Mouse (Mus musculus) hematopoietic stem cell, adult 5-6 weeks (primary cell): ENCODE measurements around the gene Dnal1. TPM values are rescaled to one million over a fixed set of nuclear protein-coding genes. Genes with fewer than 3 reads are reported as not detected.

Source experiments
- ATAC-seq, 2 experiments: fragments of 125-278 bp in 1 of 2; replicated peaks in 1 of 2; 2 replicates each; pipeline ENCODE4 v1.8.0; 2016 to 2017; ENCODE audit warnings: inconsistent platforms in 2 of 2, mild to moderate bottlenecking in 2 of 2, moderate number of reproducible peaks in 2 of 2, low read depth in 1 of 2, moderate TSS enrichment in 1 of 2; ENCODE audit not compliant: low FRiP score in 2 of 2, poor library complexity in 2 of 2, severe bottlenecking in 2 of 2, insufficient read depth in 1 of 2, low TSS enrichment in 1 of 2
- total RNA-seq: library from RNA; stranded (forward); fragments of 172-1452, 232-1000 nt; gene quantifications from 2 replicates; pipeline ENCODE4 v1.2.3, GENCODE M21; 2017

The Dnal1 gene
- total RNA-seq, 1 experiment from 2014 or later, result 2.9 TPM

DNA sequence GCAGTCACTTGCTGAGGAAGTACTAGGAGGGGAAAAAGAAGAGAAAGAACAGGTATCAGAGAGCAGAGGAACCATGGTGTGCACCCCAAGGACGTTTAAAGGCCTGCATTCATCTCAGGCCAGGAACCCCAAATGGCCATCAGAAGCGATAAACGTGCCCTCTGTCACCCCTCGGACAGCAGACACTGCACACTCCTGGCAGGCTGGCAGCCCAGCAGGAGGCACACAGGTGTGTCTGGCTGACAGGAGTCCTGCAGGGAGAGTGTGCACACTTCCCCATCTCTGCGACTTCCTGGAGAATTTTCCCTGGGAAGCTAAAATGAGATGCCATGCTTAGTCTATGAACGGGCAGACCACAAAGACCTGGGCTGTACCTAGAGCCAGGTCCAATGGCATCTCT lies 39.2 kb downstream of the Dnal1 start:
- no peak for ATAC-seq

DNA sequence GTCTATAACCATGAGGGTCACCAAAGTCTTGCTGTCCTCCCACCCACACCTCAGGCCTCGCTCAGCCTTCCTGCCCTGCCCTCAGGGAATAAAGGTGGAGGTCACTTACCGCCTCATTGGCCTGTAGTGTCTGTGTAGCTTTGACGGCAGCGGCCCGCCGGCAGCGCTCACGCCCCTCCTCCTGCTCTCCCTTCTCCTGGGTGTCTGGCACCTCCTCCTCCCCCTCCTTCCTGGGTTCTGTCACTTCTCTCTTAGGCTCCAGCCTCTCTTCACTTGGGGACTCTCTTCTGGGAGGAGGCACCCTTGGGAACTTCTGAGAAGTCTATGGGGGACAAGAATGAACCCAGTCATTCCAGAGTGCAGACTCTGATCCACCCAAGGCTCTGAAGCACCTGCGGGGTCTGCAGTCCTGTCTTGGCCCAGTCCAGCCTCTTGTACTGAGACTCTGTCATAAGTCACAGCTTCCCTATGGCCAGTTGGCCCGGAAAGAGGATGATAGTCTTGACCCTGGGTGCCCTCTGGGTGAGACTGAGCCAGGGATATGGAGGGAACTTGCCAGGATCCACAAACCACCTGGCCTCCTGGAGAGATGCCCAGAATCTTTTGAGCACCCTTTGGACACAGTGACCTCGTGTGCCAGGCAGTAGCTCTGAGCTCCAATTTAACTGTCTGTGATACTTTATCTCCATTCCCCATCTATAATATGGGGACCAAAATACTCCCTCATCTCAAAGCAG lies 40.8 kb downstream of the Dnal1 start:
- no peak for ATAC-seq

DNA sequence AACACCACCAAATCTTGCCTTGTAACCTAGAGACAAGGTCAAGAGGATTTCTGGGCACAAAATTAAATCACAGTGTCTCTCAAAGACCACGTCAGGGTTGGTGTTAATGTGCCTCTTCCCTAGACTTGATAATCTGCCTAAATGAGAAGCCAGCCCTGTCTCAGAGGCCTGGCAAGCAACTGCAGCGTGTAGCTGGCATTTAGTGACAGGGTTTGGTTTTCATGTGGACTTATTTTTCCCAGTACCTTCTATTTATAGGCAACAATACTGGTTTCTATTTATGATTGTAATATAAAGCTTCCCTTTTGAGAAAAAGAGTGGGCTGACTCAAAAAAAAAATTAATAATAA lies 41.3 kb downstream of the Dnal1 start:
- no peak for ATAC-seq

DNA sequence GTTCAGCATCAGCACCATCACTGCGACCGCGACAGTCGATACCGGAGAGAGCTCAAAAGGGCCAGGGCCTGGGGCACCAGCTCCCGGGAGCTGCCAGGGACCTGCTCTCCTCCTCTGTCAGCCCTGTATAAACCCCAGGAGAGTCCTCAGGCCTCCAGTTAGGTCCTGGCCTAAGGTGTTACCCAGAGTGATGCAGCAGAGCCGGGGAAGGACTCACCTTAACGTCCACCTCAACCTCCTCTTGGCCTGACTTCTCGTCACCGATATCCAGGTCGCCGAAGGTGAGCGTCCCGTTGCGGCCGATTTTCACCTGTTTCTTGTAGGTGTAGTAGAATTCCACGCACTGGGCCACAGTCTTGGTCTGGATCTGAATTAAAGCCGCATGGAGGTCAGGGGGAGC lies 42.0 kb downstream of the Dnal1 start:
- ATAC-seq, result no peak

DNA sequence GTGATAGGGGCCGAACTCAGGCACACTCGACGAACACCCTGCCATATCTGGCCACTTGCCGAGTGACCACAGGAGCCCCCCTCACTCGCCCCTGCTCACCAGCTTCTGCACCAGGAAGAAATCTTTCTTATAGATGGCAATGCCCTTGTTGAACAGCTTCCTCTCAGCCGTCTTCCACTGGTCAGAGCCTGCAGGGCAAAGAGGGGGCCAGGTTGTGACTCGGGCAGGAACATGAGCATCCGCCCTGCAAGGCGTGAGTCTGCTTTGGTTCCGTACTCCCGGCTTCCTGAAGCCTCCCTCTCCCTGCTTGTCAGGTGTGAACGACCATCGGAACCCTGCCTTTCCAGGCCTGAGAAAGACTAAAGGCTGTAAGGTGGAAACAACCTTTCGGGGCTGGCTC lies 44.0 kb downstream of the Dnal1 start:
- no peak for ATAC-seq

DNA sequence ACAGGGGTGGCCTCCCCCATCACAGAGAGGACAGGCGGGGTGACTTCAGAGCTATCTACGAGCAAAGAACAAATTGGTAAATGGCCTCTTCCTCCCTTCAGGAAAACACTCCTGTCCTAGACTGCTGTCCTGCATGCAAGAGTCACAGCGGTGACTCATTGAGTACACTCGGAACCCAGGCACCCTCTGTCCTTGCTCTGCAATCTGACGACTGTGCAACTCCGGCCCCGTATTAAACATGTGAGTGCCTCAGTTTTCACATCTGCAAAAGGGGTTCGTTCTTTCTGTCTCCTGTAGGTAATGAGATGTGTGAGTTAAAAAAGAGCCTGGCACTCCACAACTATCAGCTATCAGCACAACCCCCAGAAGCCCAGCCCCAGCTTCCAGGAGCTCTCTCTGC lies 46.3 kb downstream of the Dnal1 start:
- ATAC-seq, result no peak

DNA sequence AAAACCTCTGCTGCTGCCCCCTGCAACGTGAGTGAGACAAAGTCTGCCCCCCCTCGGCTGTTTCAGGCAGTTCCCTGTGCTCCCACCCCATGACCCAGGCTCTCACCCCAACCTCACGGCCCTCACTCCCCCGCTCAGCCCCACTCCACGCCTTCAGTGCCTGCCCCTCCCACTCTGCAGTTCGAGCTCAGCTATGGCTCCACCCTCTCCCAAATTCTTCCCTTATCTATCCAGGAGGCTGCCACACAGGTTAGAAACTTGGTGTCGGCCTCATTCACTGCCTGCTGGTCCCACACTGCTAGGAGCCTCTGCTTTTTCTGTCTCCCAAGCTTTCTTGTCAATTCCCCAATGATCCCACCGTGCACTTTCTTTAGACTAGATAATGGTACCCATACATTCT lies 47.0 kb downstream of the Dnal1 start:
- ATAC-seq, result no peak

DNA sequence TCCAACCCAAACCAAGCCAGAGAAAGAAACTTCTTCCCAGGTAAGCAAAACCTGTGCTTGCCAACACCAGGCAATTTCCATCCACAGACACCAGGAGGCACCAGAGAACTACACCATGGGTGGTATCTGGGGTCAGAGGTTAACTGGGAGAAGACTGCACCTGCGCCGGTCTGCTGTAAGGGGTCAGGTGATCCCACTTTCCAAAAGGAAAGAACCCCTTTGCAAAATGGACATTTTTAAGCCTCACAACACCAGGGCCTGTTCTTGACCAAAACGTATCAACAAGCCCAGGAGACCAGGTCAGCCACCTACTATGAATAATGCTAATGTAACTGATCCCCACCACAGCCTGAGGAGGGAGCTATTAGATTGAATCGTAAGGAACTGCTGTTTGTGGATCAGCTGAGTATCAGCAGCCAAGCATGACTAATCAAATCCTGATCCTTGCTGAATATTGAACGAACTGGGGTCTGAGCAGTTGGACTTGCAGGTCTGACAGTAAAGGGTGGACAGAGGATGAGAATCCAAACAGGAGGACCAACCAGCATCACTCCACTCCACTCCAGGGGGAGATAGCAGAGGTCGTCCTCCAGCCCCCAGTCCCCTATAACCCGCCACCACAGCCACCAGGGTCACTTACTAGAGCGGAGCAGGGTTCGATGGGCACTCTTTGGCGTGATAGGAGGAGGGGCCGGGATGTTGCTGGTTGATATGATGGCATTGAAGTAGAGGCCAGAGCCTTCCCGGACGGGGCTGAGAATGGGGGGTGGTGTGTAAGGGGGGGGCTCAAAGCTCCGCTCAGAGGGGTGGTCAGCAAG lies 47.7 kb downstream of the Dnal1 start:
- ATAC-seq, result no peak

DNA sequence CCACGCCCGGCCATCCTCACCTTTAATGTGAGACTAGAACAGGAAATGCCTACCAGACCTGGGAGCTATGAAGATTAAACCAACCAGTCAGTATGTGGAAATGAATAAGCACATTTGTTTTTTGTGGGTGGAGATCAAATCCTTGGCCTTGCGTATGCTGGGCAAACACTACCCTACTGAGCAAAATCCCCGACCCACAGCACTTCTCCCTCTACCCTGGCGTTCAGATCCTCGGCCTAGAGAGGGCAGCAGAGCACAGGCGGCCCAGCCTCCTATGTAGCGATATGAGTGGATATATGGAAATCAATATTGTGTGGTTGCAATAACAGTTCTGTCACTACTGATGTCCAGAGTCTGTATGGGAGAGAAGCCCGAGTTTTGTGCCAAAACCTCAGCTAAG lies 49.0 kb downstream of the Dnal1 start:
- peak; percentile 80 to 88 for ATAC-seq

DNA sequence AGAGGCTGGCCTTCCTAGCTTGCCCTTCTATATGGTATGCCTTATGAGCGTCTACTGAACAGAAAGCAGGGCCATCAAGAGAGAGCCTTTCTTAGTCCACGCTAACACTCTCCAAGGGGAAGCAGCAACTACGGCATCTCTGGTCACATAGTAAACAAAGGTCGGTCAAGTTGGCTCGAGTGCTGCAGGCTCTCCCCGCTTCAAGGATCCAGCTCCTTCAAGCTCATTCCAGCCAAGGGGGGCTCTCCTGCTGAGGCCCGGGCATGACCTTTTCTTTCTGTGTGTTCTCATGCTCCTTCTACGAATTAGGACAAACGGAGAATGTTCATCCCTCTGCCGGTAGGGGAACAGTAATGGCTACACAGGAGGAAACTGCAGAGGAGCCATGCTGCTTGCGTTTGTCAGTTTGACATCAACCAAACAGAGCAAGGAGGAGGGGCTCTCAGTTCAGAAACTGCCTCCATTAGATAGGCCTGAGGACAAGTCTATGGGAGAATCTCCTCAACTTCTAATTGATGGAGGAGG lies 49.5 kb downstream of the Dnal1 start:
- ATAC-seq, result no peak

DNA sequence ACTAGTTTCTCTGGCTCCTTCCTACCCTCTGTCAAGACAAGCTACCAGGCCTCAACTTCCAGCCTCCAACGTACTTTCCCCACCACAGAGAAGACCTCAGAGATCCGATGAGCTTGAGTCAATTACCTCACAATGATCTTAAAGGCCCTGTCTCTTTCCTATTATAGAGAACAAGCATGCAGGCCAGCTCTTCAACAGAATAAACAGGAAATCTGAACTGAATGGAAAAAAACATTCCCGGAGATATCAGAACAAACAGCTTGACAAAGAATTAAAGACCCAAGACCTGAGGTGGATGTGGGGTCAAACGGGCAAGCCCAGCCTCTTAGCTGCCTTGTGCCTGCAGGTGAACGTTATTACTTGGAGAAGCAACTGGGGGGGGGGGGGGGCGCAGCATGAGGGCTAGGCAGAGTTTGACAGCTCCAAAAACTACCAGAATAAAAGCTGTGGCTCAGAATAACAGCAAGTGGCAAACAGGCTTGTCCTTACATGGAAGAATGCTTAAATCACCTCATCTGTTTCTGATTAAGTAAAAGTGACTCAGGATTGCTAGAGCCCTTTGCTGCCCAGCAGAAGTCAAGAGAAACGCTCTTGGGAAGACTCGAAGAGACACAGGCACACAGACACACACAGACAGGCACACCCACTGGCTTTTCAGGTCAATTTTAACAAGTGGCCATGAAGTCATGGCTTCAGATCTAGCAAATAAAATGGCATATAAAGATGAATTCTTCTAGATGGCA lies 51.6 kb downstream of the Dnal1 start:
- no peak for ATAC-seq

DNA sequence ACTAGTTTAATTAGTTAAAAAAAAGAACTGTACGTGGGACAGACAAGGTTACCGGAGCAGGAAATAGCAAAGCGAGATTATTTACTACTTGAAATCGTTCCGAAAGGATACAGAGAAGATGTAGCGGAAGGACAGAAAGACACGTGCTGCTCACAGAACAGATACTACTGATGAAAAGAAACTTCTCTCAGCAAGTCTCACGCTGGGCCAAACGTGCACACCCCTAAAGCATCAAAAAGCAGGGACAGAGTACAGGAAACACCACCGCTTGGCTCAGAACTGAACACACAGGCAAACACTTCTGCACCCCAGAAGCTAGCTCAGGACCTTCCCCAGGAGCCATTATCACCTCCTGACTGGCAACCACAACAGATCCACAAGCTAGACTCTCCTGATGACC lies 56.4 kb downstream of the Dnal1 start:
- ATAC-seq, result no peak

DNA sequence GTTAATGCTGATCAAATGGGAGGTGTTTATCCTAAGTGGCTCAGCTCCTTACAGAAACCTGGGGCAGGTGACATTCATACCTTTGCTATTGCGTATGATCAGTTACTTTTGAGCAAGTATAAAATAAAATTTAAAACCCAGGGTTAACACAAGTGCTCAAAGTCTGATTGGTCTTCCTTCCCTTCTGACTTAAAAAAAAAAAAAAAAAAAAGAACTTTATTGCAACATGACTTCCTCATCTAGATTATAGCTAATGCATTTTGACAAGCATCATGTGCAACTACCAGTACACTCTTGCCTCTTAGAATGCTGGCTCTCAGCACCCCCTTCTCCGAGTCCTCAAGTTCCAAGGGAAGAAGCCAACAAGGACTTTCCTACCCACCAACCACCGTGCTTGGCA lies 58.0 kb downstream of the Dnal1 start:
- no peak for ATAC-seq

DNA sequence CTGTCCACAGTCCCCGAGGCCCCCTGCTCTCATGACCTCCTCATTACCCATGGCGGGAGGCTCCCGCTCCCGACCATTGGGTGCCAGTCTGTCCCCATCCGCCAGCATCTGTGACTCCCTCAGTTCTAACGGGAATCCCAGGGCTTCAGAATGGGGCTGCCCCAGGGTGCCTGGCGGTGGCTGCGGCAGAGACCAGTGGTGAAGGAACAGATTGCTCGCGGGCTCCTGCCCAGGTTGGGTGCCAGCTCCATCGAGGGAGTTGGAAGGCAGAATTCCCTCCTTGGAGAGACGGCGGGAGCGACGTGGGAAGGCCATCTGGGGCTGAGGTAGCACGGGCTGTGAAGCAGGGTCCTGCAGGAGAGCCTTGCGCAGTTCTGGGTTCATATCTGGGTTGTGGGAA lies 58.7 kb downstream of the Dnal1 start:
- no peak for ATAC-seq

DNA sequence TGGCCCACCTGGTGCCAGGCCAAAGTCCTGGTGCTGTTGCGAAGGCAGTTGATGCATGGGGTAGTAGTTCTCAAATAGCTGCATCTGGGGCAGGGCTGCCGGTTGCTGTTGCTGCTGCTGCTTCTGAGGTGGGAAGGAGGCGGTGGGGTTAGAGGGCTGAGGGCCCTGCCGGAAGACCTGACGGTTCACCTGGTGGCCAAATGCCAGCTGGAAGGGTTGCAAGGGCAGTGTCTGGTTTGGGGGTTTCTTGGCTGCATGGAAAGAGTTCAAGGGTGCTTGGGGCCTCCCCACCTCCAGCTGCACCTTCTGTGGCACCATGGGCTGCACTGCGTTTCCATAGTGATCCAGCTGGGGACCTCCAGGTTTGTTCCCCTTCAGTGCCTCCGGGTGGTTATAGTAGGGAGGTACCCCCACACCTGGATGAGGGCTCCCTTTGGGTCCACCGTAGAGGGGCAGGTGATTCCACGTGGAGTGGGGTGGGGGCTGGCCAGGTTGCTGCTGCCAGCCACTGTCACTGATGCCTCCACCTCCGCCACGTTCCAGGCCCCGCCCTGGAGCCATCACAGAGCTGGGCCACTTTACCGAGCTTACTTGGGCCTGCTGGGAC lies 59.2 kb downstream of the Dnal1 start:
- no peak for ATAC-seq

DNA sequence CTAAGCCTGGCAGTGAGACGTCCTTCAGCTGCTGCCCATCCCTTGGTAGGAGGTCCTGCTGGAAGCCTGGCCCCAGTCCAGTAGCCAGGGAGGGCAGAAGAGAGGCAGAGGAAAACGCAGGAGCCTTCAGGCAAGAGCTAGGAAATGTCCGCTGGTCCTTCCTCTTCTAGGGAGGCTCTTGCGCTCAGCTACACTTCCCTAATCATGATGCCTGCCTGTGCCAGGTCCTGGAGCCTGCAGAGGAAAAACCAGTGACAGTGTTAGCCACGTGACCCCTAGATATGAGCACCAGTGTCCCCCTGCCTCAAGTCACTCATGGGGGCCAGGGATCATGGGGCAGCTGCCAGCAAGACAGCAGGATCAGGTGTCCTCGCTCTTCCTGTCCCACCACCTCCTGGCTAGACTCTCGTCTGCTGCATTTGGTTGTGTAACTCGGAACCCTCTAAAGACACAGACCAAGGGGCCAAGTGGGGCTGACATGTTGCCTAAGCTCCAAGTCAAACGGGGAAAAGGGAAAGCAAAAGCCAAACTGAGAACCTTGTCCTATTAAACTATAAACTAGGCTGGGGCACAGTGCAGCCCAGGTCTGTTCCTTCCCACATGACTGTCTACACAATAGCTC lies 60.1 kb downstream of the Dnal1 start:
- peak; percentile 14 to 20; a peak in 3 of 4 replicates for ATAC-seq

DNA sequence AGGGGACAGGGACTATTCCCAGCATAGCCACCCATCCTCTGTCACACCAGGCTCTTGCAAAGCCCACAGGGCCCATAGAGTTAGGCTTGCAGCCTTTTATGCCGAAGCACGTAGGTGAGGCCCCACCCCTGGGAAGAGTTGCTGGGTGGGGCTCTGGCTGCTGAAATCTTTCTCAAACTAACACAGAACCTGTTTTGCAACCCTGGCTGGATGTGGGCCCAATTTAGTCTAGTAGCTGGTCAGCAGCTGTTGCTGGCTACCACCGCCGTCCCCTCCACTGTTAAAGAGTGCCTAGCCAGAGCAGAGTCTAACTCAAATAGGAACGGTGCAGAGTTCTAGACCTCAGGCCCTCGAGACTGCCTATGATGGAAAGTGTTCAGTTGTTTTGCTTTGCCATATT lies 60.7 kb downstream of the Dnal1 start:
- ATAC-seq, result no peak; a peak in 1 of 4 replicates
